Mouse (Mus musculus): Measurements from ENCODE around the gene Ptprn.

Gene Ptprn

GRCm38 (mm10) chr1:75227653-75228052, 36.6 kb downstream of the Ptprn start:
- DNase-seq (ENCODE audit: inconsistent age in 2 of 2, low spot score in 1 of 2) = no peak

GRCm38 (mm10) chr1:75226138-75226537, 38.2 kb downstream of the Ptprn start:
- DNase-seq (ENCODE audit: inconsistent age in 2 of 2, low spot score in 1 of 2) = no peak

DNA sequence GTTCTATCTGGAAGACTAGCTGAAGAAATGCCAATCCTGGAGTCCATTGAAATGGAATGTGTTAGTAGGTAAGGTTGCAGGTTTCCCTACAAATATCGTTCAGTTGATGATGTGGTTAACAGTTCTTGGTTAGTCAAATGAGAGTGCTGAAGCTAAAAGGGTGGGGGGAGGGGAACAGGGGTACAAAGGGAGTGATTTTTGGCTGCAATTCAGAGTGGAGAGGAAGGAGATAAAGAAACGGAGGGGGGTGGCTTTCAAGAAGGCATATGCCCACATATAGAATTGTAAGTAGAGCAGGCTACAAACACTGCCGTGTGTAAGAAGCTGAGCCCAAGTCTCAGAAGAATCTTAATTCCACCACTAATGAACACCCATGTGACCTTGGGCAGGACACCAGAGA, 38.8 kb downstream of the Ptprn start:
- DNase-seq (ENCODE audit: inconsistent age in 2 of 2, low spot score in 1 of 2) = no peak

- no peak for DNase-seq (ENCODE audit: inconsistent age in 2 of 2, low spot score in 1 of 2)
Measured at GRCm38 (mm10) chr1:75223532-75223931, 40.8 kb downstream of the Ptprn start.

DNA sequence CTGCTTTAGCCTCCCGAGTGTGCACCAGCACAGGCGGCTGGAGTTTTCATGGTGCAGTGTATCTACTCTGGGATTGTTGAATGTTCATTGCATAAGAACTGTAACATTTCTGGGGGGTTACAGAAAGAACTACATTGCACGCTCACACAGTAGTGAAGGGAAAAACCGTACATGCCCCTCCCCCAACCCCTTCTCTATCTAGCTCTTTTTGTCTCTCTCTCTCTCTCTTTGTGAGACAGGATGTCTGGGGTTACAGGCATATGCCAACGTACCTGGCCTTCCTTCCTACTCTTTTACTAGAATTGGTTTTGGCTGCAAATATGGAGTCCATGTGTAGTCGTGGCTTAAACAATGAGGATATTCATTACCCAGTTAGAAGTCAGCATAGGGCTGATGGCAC, 41.4 kb downstream of the Ptprn start:
- no peak for DNase-seq (ENCODE audit: inconsistent age in 2 of 2, low spot score in 1 of 2)

DNA sequence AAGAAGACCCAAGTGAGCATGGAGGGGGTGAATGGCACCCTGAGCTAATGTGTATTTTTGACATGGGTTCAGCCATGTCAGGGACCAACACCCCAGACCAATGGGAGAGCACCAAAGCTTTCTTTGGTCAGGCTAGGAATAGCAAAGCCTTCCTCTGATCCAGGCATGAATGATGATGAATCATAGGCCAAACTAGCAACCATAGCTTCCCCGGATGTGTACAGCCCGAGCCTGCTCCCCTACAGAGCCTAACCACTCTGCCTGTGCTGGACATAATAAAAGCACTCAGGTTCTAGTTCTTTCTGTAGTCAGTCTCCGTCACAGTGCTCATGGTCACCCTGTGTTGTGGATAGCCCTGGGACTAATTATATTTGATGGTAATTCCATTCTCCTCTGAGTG, 42.8 kb downstream of the Ptprn start:
- DNase-seq (ENCODE audit: inconsistent age in 2 of 2, low spot score in 1 of 2) = no peak

- DNase-seq (ENCODE audit: inconsistent age in 2 of 2, low spot score in 1 of 2) = no peak
Measured at GRCm38 (mm10) chr1:75219531-75219930, 44.8 kb downstream of the Ptprn start, which contains the start of gene Tuba4a. TSS of gene Tuba4a (minus strand) at chr1:75219865.

DNA sequence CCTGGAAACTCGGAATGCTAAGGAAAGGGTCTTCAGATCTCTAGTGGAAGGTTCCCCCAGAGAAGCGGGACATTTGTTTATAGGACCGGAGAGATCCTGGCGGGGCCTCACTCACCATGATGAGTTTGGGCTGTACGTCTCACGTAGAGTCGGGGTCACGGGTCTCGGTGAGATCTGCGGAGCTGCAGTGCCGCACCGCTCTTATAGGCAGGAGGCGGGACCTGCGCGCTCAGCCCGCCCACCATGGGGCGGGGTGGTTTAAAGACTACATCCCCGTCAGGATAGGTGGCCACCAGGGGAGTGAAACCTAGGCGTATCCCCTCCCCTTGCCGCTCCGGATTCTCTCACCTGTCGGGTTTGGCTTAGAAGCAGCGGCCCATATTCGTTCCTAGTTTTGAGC, 45.2 kb downstream of the Ptprn start:
- peak; percentile 92 to 97 for DNase-seq (ENCODE audit: inconsistent age in 2 of 2, low spot score in 1 of 2)

GRCm38 (mm10) chr1:75218227-75219001, 45.9 kb downstream of the Ptprn start:
- peak; percentile 74 to 85 for DNase-seq (ENCODE audit: inconsistent age in 2 of 2, low spot score in 1 of 2)

DNA sequence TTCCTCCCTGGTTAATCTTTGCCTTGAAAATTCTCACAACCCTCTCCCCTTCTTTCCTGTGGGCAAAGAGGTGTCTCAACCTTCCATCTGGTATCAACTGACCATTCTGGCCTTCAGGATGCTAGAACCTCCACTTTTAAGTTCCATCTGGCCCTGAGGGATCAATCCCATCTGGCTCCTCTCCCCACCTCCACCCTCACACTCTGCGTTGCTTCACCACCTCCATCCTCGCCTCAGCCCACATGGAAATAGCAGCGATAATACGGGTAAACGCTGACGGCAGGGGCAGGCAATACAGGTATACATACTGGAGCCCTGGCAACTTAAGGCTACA, 46.4 kb downstream of the Ptprn start:
- DNase-seq (ENCODE audit: inconsistent age in 2 of 2, low spot score in 1 of 2) = no peak

GRCm38 (mm10) chr1:75216797-75217585, 47.3 kb downstream of the Ptprn start:
- no peak for DNase-seq (ENCODE audit: inconsistent age in 2 of 2, low spot score in 1 of 2)

- DNase-seq (ENCODE audit: inconsistent age in 2 of 2, low spot score in 1 of 2) = no peak
Measured at GRCm38 (mm10) chr1:75215785-75216184, 48.5 kb downstream of the Ptprn start.

DNA sequence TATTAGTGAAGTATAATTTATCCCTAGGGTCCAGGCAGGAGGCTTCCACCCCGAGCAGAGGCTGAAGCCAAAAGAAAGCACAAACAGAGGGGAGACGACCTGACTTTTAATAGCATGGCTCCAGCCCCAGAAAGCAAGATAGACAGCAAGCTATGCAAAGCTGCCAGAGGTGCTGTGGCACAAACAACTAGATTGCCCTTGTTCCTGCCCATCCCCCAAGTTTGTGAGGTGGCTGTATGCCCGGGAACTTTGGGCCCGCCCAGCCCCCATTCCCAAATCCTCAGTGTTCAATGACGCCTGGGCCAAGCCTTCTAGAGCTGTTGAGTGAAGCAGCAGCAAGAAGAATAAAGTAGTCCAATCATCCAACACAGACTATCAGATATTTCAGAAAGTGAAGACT, 49.4 kb downstream of the Ptprn start:
- DNase-seq (ENCODE audit: inconsistent age in 2 of 2, low spot score in 1 of 2) = peak in 1 of 2 experiments; percentile 62

DNA sequence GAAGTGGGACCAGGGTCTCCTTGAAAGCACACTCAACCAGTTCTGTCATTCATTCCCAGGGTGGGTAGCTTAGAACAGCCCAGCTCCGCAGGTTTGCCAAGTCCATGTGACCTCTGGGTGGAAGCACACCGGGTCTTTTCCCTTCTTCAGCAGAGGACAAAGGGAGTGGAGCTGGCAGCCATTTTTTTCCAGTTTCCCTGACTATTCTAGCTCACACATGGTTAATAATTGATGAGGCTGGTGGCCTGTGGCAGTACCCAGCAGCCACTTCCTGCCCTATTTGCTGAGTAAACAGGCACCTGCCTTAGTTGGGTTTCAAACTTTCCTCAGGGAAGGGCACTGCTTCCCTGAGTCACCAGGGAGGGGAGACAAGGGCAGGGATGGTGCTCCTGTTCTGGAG, 49.9 kb downstream of the Ptprn start:
- no peak for DNase-seq (ENCODE audit: inconsistent age in 2 of 2, low spot score in 1 of 2)

- no peak for DNase-seq (ENCODE audit: inconsistent age in 2 of 2, low spot score in 1 of 2)
Measured at GRCm38 (mm10) chr1:75213096-75213495, 51.2 kb downstream of the Ptprn start.

GRCm38 (mm10) chr1:75212542-75212941, 51.8 kb downstream of the Ptprn start:
- DNase-seq (ENCODE audit: inconsistent age in 2 of 2, low spot score in 1 of 2) = no peak

DNA sequence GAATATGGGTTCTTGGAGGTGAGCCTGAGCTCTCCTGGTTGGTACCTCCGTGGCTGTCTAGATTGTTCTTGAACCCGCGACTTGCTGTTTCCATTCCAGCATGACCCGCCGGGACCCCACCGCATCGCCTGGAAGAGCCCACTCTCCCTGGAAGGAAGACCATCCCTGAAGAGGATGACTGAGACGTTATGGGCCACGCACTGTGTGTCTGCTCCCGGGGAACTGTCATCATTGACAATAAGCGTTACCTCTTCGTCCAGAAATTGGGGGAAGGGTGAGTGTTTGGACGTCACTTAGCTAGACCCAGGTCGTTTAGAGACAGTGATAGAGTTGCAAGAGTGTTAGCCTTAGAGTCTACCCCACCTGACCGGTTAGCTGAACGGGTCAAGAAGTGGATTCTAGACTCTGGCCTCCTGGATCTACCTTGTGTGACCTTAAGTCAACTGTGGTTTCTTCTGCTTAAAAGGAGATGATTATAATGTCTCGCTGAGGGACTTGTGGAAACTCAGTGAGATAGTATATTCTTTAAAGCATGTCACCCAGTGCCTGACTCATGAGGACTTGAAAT, 53.1 kb downstream of the Ptprn start:
- no peak for DNase-seq (ENCODE audit: inconsistent age in 2 of 2, low spot score in 1 of 2)

- DNase-seq (ENCODE audit: inconsistent age in 2 of 2, low spot score in 1 of 2) = peak; percentile 96 to 98
Measured at GRCm38 (mm10) chr1:75210136-75211087, 53.9 kb downstream of the Ptprn start, which contains the start of the genes Glb1l and Stk16. TSS of gene Glb1l (minus strand) at chr1:75210813. TSS of gene Stk16 (plus strand) at chr1:75210838.

- peak; percentile 52 to 87 for DNase-seq (ENCODE audit: inconsistent age in 2 of 2, low spot score in 1 of 2)
Measured at GRCm38 (mm10) chr1:75208967-75209678, 55.2 kb downstream of the Ptprn start.

DNA sequence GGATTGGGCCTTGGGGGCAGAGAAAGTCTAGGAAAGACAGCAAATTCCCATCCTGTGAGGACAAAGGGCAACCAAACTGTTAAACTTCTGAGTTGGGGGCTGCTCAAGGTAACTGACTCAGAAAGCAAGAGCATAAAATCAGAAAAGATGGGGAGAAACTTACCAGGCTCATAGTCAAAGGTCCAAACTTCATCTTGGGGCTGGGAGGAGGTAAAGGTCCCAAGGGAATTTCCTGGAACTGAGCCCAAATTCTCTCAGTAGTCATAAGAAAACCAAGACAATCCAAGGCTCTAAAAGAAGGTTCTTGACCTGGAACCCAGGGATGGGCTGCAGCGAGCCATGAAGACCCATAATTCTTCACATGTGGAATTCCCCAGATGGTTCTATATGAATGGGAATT, 63.1 kb downstream of the Ptprn start:
- no peak for DNase-seq (ENCODE audit: inconsistent age in 2 of 2, low spot score in 1 of 2)

Data from adrenal gland, adult (tissue).